Comparison of ENCODE assay signal across 13 mouse cellular contexts in the genomic region with DNA sequence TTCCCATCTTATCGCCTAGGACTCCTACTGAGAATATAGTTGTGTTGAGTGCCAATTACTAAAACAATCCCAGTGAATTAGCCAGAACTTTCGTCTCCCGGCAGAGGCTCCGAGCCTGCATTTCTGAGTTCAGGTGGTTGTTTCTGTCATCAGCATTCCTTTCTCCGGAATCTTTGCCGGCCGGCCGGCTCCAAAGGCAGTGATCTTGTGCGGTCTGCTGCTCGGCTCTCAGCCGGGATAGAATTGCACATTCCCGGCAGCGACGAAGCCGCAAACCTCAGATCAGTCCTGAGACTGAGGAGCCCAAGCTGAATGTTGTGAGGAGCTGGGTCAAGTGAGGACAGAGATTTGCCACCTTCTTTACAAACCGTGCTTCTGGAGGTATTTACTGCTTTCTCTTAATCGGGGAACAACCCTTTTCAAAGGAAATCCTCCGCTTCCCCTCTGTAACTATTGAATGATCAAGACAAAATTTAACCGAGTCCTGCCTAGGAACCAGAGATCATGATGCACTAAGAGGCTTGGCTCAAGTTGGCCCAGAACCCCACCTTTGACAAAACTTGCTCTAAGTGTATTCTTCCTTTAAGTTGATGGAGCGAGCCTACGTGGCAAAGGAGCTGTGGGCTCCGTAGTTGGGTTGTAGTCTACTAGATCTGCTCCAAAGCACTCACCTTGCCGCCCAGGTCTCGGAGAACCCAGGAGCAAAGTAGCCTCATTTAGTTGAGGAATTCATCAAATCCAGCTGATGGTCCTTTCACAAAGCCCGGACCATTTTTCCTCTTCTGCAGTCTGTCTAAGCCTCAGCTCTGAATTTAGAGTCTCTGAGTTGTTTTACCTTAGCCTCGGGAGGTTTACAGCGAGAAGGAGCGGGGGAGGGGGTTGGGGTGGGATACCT. TPM values are rescaled to one million over a fixed set of nuclear protein-coding genes. Genes with fewer than 3 reads are reported as not detected.
DNase-seq lines count a peak whose midpoint lies in the region; ATAC-seq and TF ChIP-seq lines count a peak whose summit lies in the region.
"Had no signal": no experiment of that assay in that cellular context is flagged by ENCODE, and none has a peak within 500 bp of the region (broad histone marks: within the 10 kb centered on the region; RNA-seq: fewer than 3 reads in every experiment).

No protein-coding gene starts in this region.

- no peak overlapping the region for H3K9ac ChIP-seq in liver, embryonic 11.5 days (ENCODE audit: low read depth, low read length)
- no peak overlapping the region for H3K9ac ChIP-seq in hindbrain, embryonic 12.5 days

- 4% methylated on average over 28 of the region's 28 CpGs for WGBS in liver, embryonic 11.5 days
- WGBS in embryonic facial prominence, embryonic 10.5 days = under 1% methylated on average over 28 of the region's 28 CpGs
- WGBS in hindbrain, embryonic 12.5 days = 1% methylated on average over 28 of the region's 28 CpGs
- WGBS in thymus, adult 2 months = 9% methylated on average over 28 of the region's 28 CpGs

- no peaks in the 10 kb centered on the region for H3K36me3 ChIP-seq in liver, embryonic 11.5 days (ENCODE audit: control insufficient read depth, insufficient read depth, low read length)
- no peaks in the 10 kb centered on the region for H3K36me3 ChIP-seq in embryonic facial prominence, embryonic 10.5 days (replicated peaks)
- no peaks in the 10 kb centered on the region for H3K36me3 ChIP-seq in hindbrain, embryonic 12.5 days
- no peaks in the 10 kb centered on the region for H3K36me3 ChIP-seq in thymus, adult 2 months (ENCODE audit: control insufficient read depth, insufficient read depth, low read length)

- no peak overlapping the region for H3K4me3 ChIP-seq in liver, embryonic 11.5 days (ENCODE audit: low read depth, low read length)
- H3K4me3 ChIP-seq in embryonic facial prominence, embryonic 10.5 days = peak overlapping the region; percentile 41
- 0 out of 2 replicates have a peak overlapping the region, but pooled peaks have one; percentile 8 for H3K4me3 ChIP-seq in hindbrain, embryonic 12.5 days
- H3K4me3 ChIP-seq in thymus, adult 2 months (ENCODE audit: control insufficient read depth, insufficient read depth, low read length) = no peak overlapping the region

- no peak for ATAC-seq in liver, embryonic 11.5 days (replicated peaks; ENCODE audit: low FRiP score)
- ATAC-seq in hindbrain, embryonic 12.5 days (ENCODE audit: low FRiP score) = no peak
- ATAC-seq in activated CD4-positive, CD25-positive, alpha-beta regulatory T cell, adult 4 months = no peak

- H3K27me3 ChIP-seq in liver, embryonic 11.5 days (replicated peaks; ENCODE audit: control insufficient read depth, insufficient read depth, low read length) = peaks cover 66% of the 10 kb centered on the region
- peaks cover 87% of the 10 kb centered on the region for H3K27me3 ChIP-seq in embryonic facial prominence, embryonic 10.5 days (replicated peaks; ENCODE audit: low read depth, poor library complexity, severe bottlenecking)
- peaks cover 84% of the 10 kb centered on the region for H3K27me3 ChIP-seq in hindbrain, embryonic 12.5 days
- H3K27me3 ChIP-seq in thymus, adult 2 months (ENCODE audit: control insufficient read depth, insufficient read depth, low read length) = peaks cover 4% of the 10 kb centered on the region; the same call in 1 of the 2 replicates

- no peak for TF ChIP-seq CTCF in thymus, adult 2 months (IDR thresholded peaks at IDR 0.05; ENCODE audit: borderline replicate concordance, control insufficient read depth, extremely low read depth, insufficient read depth, low read length, poor library complexity)

- no peaks in the 10 kb centered on the region for H3K9me3 ChIP-seq in liver, embryonic 11.5 days (ENCODE audit: control insufficient read depth, low read length)
- H3K9me3 ChIP-seq in embryonic facial prominence, embryonic 10.5 days = no peaks in the 10 kb centered on the region
- no peaks in the 10 kb centered on the region for H3K9me3 ChIP-seq in hindbrain, embryonic 12.5 days (replicated peaks)

- H3K27ac ChIP-seq in liver, embryonic 11.5 days (ENCODE audit: low read depth, low read length) = no peak overlapping the region
- peak overlapping the region; percentile 35; the same call in 1 of the 2 replicates for H3K27ac ChIP-seq in embryonic facial prominence, embryonic 10.5 days (replicated peaks)
- no peak overlapping the region for H3K27ac ChIP-seq in hindbrain, embryonic 12.5 days
- H3K27ac ChIP-seq in thymus, adult 2 months (ENCODE audit: control insufficient read depth, insufficient read depth, low read length) = no peak overlapping the region

- H3K4me2 ChIP-seq in liver, embryonic 11.5 days = peak overlapping the region; percentile 10; the same call in 1 of the 2 replicates
- peak overlapping the region; percentile 21; the same call in 1 of the 2 replicates for H3K4me2 ChIP-seq in hindbrain, embryonic 12.5 days (replicated peaks)

- H3K4me1 ChIP-seq in liver, embryonic 11.5 days (replicated peaks; ENCODE audit: control insufficient read depth, insufficient read depth, low read length) = no peaks in the 10 kb centered on the region
- peaks cover 25% of the 10 kb centered on the region for H3K4me1 ChIP-seq in embryonic facial prominence, embryonic 10.5 days
- H3K4me1 ChIP-seq in hindbrain, embryonic 12.5 days = 0 out of 2 replicates have a peak, but pooled peaks cover 6% of the 10 kb centered on the region
- H3K4me1 ChIP-seq in thymus, adult 2 months (replicated peaks; ENCODE audit: control insufficient read depth, insufficient read depth, low read length) = 0 out of 2 replicates have a peak, but pooled peaks cover 2% of the 10 kb centered on the region

- no peak for DNase-seq in liver, embryonic 11.5 days (ENCODE audit: low spot score)
- DNase-seq in liver = no peak
- peak; percentile 72 for DNase-seq in embryonic facial prominence, embryonic 10.5 days (ENCODE audit: low spot score)
- peak; percentile 37 for DNase-seq in retina, postnatal 1 day
- DNase-seq in kidney, postnatal 14 days = no peak
- no peak for DNase-seq in thymus, adult 2 months
- DNase-seq: adrenal gland, postnatal 10 days; cerebellum, adult 9-11 months; kidney, adult 11 months; right cerebral cortex, postnatal 4 days; thymus, postnatal 4 days had no signal

- TF ChIP-seq POLR2A in thymus, adult 2 months (IDR thresholded peaks at IDR 0.05; ENCODE audit: control insufficient read depth, extremely low read depth, insufficient read depth, low read length, poor library complexity) = no peak

RNA-seq across cellular contexts. Expression of gene Isl1, which starts 4.4 kb away (rescaled TPM):
- polyA plus RNA-seq in liver, embryonic 11.5 days (2014; fragmentation: Nextera tagmentation; extraction: Ambion mirVana) = 6.2 and 8.6 TPM in 2 replicates
- polyA plus RNA-seq in embryonic facial prominence, embryonic 10.5 days (2016; fragmentation: Nextera tagmentation; extraction: Ambion mirVana) = 49.5 and 58.7 TPM in 2 replicates
- 44.2 and 45.5 TPM in 2 replicates for polyA plus RNA-seq in hindbrain, embryonic 12.5 days (2016; fragmentation: Nextera tagmentation; extraction: Ambion mirVana)
- polyA plus RNA-seq in thymus, adult 2 months (2012; rRNA removed) = 8.0 and 9.6 TPM in 2 replicates
- polyA plus RNA-seq in activated CD4-positive, CD25-positive, alpha-beta regulatory T cell, adult 4 months (2017; shearing (Covaris generic)) = not detected

Comparison
In these comparisons a context has a peak if more than half of its experiments do, and no peak if none do; other contexts are left out.
1. DNase-seq: peak in embryonic facial prominence, embryonic 10.5 days (single experiment) and retina, postnatal 1 day (single experiment); none in liver, embryonic 11.5 days (single experiment), liver (single experiment), kidney, postnatal 14 days (single experiment) and thymus, adult 2 months (single experiment).
2. H3K4me3 ChIP-seq: peak in embryonic facial prominence, embryonic 10.5 days (single experiment) and hindbrain, embryonic 12.5 days (single experiment); none in liver, embryonic 11.5 days (single experiment) and thymus, adult 2 months (single experiment).